Mouse (Mus musculus) ovary, adult 10 weeks (tissue): ENCODE measurements around the gene Trmt1l. TPM values are rescaled to one million over a fixed set of nuclear protein-coding genes. Genes with fewer than 3 reads are reported as not detected.

Experiments
- polyA plus RNA-seq: library from polyadenylated mRNA; stranded (reverse); fragments of 350-450 nt; fragmentation: Illumina TruSeq; extraction: RNeasy Lipid Tissue Mini Kit (QIAGEN cat#74804); gene quantifications from one replicate; pipeline ENCODE4 v1.2.3, GENCODE M21; 2014

The Trmt1l gene
- 42.6 TPM for polyA plus RNA-seq

DNA sequence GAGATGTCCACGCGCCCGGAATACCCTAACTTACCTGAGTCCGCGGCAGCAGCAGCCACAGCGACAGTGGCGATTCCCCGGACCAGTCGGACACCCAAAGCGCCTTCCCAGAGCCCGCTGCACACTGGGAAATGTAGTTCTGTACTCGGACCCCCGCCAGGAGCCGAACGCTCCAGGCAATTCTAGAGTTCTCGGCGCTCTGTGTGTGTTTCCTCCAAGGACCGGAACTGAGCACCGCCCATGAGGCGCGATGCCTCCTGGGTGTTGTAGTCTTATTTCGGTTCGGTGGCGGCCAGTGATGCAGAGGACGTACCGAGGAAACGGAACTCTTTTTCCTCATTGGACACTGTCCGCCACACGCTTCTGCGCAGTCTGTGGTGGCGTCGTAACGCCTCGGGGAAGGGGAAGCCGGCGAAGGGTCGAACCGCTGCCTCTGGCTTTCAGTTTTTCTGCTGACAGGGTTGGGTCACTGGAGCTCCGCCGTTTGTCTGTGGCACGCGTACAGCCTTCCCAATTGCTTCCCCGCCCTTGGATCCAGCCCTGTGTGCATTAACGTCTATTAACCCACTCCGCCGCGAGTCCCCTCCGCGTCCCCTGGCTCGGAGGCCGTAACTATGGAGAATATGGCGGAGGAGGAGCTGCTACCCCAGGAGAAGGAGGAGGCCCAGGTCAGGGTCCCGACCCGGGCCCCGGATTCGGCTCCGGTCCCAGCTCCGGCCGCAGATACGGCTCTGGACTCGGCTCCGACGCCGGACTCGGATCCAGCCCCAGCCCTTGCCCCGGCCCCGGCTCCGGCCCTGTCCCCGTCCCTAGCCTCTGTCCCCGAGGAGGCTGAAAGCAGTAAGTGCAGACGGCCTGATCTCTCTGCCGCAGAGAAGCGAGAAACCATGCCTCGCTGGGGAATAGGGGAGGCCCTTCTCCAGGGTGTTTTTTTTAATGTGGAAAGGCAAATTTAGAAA lies at the start of gene Trmt1l, which contains the start of gene Swt1:
TSS of gene Trmt1l (plus strand) at position 280 of the 959 bp plus-strand sequence.
TSS of gene Swt1 (minus strand) at position 193 of the 959 bp plus-strand sequence.

GRCm38 (mm10) chr1:151500531-151501361 lies 72.4 kb downstream of the Trmt1l start, which contains the start of gene Rnf2:
Gene Rnf2, minus strand, starts transcription at chr1:151500955.

Other genes starting within 250 kb of the Trmt1l start
- gene Gm47985, start 246.0 kb upstream of the Trmt1l start, polyA plus RNA-seq = not detected
- not detected for gene Gm8947, start 236.2 kb upstream of the Trmt1l start, polyA plus RNA-seq
- gene Gm47995, start 230.1 kb upstream of the Trmt1l start, polyA plus RNA-seq = not detected
- not detected for gene 3110040M04Rik, start 224.4 kb upstream of the Trmt1l start, polyA plus RNA-seq
- not detected for gene Gm47996, start 218.4 kb upstream of the Trmt1l start, polyA plus RNA-seq
- 1,350 TPM for gene Ivns1abp, start 84.1 kb upstream of the Trmt1l start, polyA plus RNA-seq
- 66.4 TPM for gene Swt1, start 87 bp upstream of the Trmt1l start, polyA plus RNA-seq
- gene Rnf2, start 72.4 kb downstream of the Trmt1l start, polyA plus RNA-seq = 308 TPM
- 69.0 TPM for gene Fam129a, start 142.6 kb downstream of the Trmt1l start, polyA plus RNA-seq